Comparison of ENCODE assay signal across 8 mouse cellular contexts in genomic region chr11:115164976-115165374, GRCm38 (mm10). TPM values are rescaled to one million over a fixed set of nuclear protein-coding genes. Genes with fewer than 3 reads are reported as not detected.
A peak's percentile ranks its signal among the peaks of the same experiment; 100 is the strongest.
DNase-seq lines count a peak whose midpoint lies in the region; ATAC-seq and TF ChIP-seq lines count a peak whose summit lies in the region.

No protein-coding gene starts in this region.

- no peak for ATAC-seq in forebrain, embryonic 12.5 days (ENCODE audit: low FRiP score)
- ATAC-seq in lung, embryonic 16.5 days (ENCODE audit: low read depth), result no peak
- no peak for ATAC-seq in granulocyte monocyte progenitor cell, adult 5-6 weeks (replicated peaks; ENCODE audit: poor library complexity, severe bottlenecking)

- no peak for TF ChIP-seq POLR2A in bone marrow, adult 2 months (IDR thresholded peaks at IDR 0.05; ENCODE audit: borderline replicate concordance, control insufficient read depth, low read depth, low read length)

- peak; percentile 37 for DNase-seq in right cerebral cortex, adult 18-20 months
- no peak for DNase-seq in right cerebral cortex, postnatal 14 days
- peak; percentile 96 for DNase-seq in kidney, adult 9 months
- peak; percentile 36 for DNase-seq in thymus, postnatal 4 days

- peak overlapping the region; percentile 82 for H3K4me2 ChIP-seq in forebrain, embryonic 12.5 days
- H3K4me2 ChIP-seq in lung, embryonic 16.5 days (ENCODE audit: low read depth, low read length), result peak overlapping the region; percentile 88

- no peak for TF ChIP-seq CTCF in bone marrow, adult 2 months (IDR thresholded peaks at IDR 0.05; ENCODE audit: control insufficient read depth, insufficient read depth, low read length)

- no peaks in the 10 kb centered on the region for H3K9me3 ChIP-seq in forebrain, embryonic 12.5 days
- no peaks in the 10 kb centered on the region for H3K9me3 ChIP-seq in lung, embryonic 16.5 days (ENCODE audit: control insufficient read depth, low read length)

- peak overlapping the region; percentile 65; the same call in 1 of the 2 replicates for H3K9ac ChIP-seq in forebrain, embryonic 12.5 days
- peak overlapping the region; percentile 71 for H3K9ac ChIP-seq in lung, embryonic 16.5 days (ENCODE audit: low read length)

- H3K27me3 ChIP-seq in forebrain, embryonic 12.5 days, result peaks cover 52% of the 10 kb centered on the region
- peaks cover 12% of the 10 kb centered on the region for H3K27me3 ChIP-seq in lung, embryonic 16.5 days (ENCODE audit: control insufficient read depth, insufficient read depth, low read depth, low read length)

- peak overlapping the region; percentile 92 for H3K4me3 ChIP-seq in bone marrow, adult 2 months (replicated peaks; ENCODE audit: control insufficient read depth, low read depth, low read length)
- H3K4me3 ChIP-seq in forebrain, embryonic 12.5 days (replicated peaks), result peak overlapping the region; percentile 62
- H3K4me3 ChIP-seq in lung, embryonic 16.5 days (ENCODE audit: low read length), result peak overlapping the region; percentile 76

- WGBS in bone marrow, adult 2 months, result 10% methylated on average over 9 of the region's 9 CpGs
- 2% methylated on average over 8 of the region's 9 CpGs for WGBS in forebrain, embryonic 12.5 days
- 1% methylated on average over 9 of the region's 9 CpGs for WGBS in lung, embryonic 16.5 days

- H3K36me3 ChIP-seq in forebrain, embryonic 12.5 days (replicated peaks), result no peaks in the 10 kb centered on the region
- no peaks in the 10 kb centered on the region for H3K36me3 ChIP-seq in lung, embryonic 16.5 days (ENCODE audit: control insufficient read depth, insufficient read depth, low read length)

- H3K27ac ChIP-seq in bone marrow, adult 2 months (ENCODE audit: control insufficient read depth, insufficient read depth, low read depth, low read length, poor library complexity), result no peak overlapping the region
- no peak overlapping the region for H3K27ac ChIP-seq in forebrain, embryonic 12.5 days
- H3K27ac ChIP-seq in lung, embryonic 16.5 days (ENCODE audit: low read length), result no peak overlapping the region

- H3K4me1 ChIP-seq in bone marrow, adult 2 months (ENCODE audit: control insufficient read depth, insufficient read depth, low read length), result no peaks in the 10 kb centered on the region; the same call in 1 of the 2 replicates
- peaks cover 33% of the 10 kb centered on the region for H3K4me1 ChIP-seq in forebrain, embryonic 12.5 days
- peaks cover 21% of the 10 kb centered on the region for H3K4me1 ChIP-seq in lung, embryonic 16.5 days (replicated peaks; ENCODE audit: control insufficient read depth, insufficient read depth, low read length)

RNA-seq across cellular contexts. Expression of gene Slc9a3r1, which starts 1.8 kb away (rescaled TPM):
- polyA plus RNA-seq in bone marrow, adult 2 months (2011; ENCODE audit: insufficient read depth, insufficient read length, low replicate concordance, missing spikeins), result 21.9 and 51.0 TPM in 2 replicates
- 31.3 and 32.2 TPM in 2 replicates for polyA plus RNA-seq in forebrain, embryonic 12.5 days (2016; fragmentation: Nextera tagmentation; extraction: Ambion mirVana)
- polyA plus RNA-seq in lung, embryonic 16.5 days (2015; fragmentation: Nextera tagmentation; extraction: Ambion mirVana), result 63.2 and 68.7 TPM in 2 replicates
- total RNA-seq in granulocyte monocyte progenitor cell, adult 5-6 weeks (2014; fragmentation: Nextera tagmentation), result 37.4 and 55.9 TPM in 2 replicates
- 48.2 and 50.3 TPM in 2 replicates for total RNA-seq in granulocyte monocyte progenitor cell, adult 5-6 weeks (2017)

RNA-seq across cellular contexts. Expression of gene Tmem104, which starts 22.3 kb away (rescaled TPM):
- polyA plus RNA-seq in bone marrow, adult 2 months (2011; ENCODE audit: insufficient read depth, insufficient read length, low replicate concordance, missing spikeins), result 3.1 and 5.8 TPM in 2 replicates
- 7.9 and 8.4 TPM in 2 replicates for polyA plus RNA-seq in forebrain, embryonic 12.5 days (2016; fragmentation: Nextera tagmentation; extraction: Ambion mirVana)
- polyA plus RNA-seq in lung, embryonic 16.5 days (2015; fragmentation: Nextera tagmentation; extraction: Ambion mirVana), result 8.6 and 9.1 TPM in 2 replicates
- total RNA-seq in granulocyte monocyte progenitor cell, adult 5-6 weeks (2014; fragmentation: Nextera tagmentation), result 11.5 and 12.8 TPM in 2 replicates
- 2.4 and 3.6 TPM in 2 replicates for total RNA-seq in granulocyte monocyte progenitor cell, adult 5-6 weeks (2017)

RNA-seq across cellular contexts. Expression of gene Nat9, which starts 22.7 kb away (rescaled TPM):
- polyA plus RNA-seq in bone marrow, adult 2 months (2011; ENCODE audit: insufficient read depth, insufficient read length, low replicate concordance, missing spikeins), result 19.4 and 24.2 TPM in 2 replicates
- 16.0 and 16.6 TPM in 2 replicates for polyA plus RNA-seq in forebrain, embryonic 12.5 days (2016; fragmentation: Nextera tagmentation; extraction: Ambion mirVana)
- 26.0 and 29.8 TPM in 2 replicates for polyA plus RNA-seq in lung, embryonic 16.5 days (2015; fragmentation: Nextera tagmentation; extraction: Ambion mirVana)
- 27.1 and 27.5 TPM in 2 replicates for total RNA-seq in granulocyte monocyte progenitor cell, adult 5-6 weeks (2014; fragmentation: Nextera tagmentation)
- total RNA-seq in granulocyte monocyte progenitor cell, adult 5-6 weeks (2017), result 21.3 and 28.0 TPM in 2 replicates

RNA-seq across cellular contexts. Expression of gene Cd300lf, which starts 31.2 kb away (rescaled TPM):
- polyA plus RNA-seq in bone marrow, adult 2 months (2011; ENCODE audit: insufficient read depth, insufficient read length, low replicate concordance, missing spikeins), result 39.9 and 79.7 TPM in 2 replicates
- 0.19 TPM in 1 of 2 replicates, not detected in the other for polyA plus RNA-seq in forebrain, embryonic 12.5 days (2016; fragmentation: Nextera tagmentation; extraction: Ambion mirVana)
- polyA plus RNA-seq in lung, embryonic 16.5 days (2015; fragmentation: Nextera tagmentation; extraction: Ambion mirVana), result 2.8 and 3.1 TPM in 2 replicates
- total RNA-seq in granulocyte monocyte progenitor cell, adult 5-6 weeks (2014; fragmentation: Nextera tagmentation), result not detected in 2 replicates
- total RNA-seq in granulocyte monocyte progenitor cell, adult 5-6 weeks (2017), result 0.46 and 2.8 TPM in 2 replicates
